ENCODE assay signal across 8 mouse cellular contexts in genomic region chr5:138262582-138263240, GRCm38 (mm10). TPM values are rescaled to one million over a fixed set of nuclear protein-coding genes. Genes with fewer than 3 reads are reported as not detected.
DNase-seq lines count a peak whose midpoint lies in the region; ATAC-seq lines count a peak whose summit lies in the region.

No protein-coding gene starts in this region.

- peak; percentile 91 for DNase-seq in heart, adult 11 months
- no peak for DNase-seq in heart, postnatal 36 days
- DNase-seq in 3T3-L1 (ENCODE audit: low read depth, low spot score): peak; percentile 39
- no peak for DNase-seq in urinary bladder, adult 2 months (ENCODE audit: low spot score)
- DNase-seq in ovary, postnatal 10 days (ENCODE audit: low spot score): no peak
- no peak for DNase-seq in layer of hippocampus, adult 18-20 months (ENCODE audit: low spot score in 2 of 2)

- WGBS in forebrain, embryonic 13.5 days: 71% methylated on average over 18 of the region's 18 CpGs
- 25% methylated on average over 18 of the region's 18 CpGs for WGBS in liver, embryonic 15.5 days (ENCODE audit: insufficient replicate concordance)

- ATAC-seq in forebrain, embryonic 13.5 days: no peak
- no peak for ATAC-seq in liver, embryonic 15.5 days (ENCODE audit: insufficient read depth)

- H3K27ac ChIP-seq in forebrain, embryonic 13.5 days: no peak overlapping the region
- peak overlapping the region; percentile 75 for H3K27ac ChIP-seq in liver, embryonic 15.5 days (replicated peaks)

- peak overlapping the region; percentile 97 for H3K4me2 ChIP-seq in forebrain, embryonic 13.5 days
- H3K4me2 ChIP-seq in liver, embryonic 15.5 days: peak overlapping the region; percentile 95

- peak overlapping the region; percentile 89 for H3K9ac ChIP-seq in forebrain, embryonic 13.5 days
- H3K9ac ChIP-seq in liver, embryonic 15.5 days: peak overlapping the region; percentile 84

- peaks cover 63% of the 10 kb centered on the region for H3K36me3 ChIP-seq in forebrain, embryonic 13.5 days (ENCODE audit: poor library complexity, severe bottlenecking)
- peaks cover 37% of the 10 kb centered on the region for H3K36me3 ChIP-seq in liver, embryonic 15.5 days (replicated peaks)

- H3K27me3 ChIP-seq in forebrain, embryonic 13.5 days: no peaks in the 10 kb centered on the region
- H3K27me3 ChIP-seq in liver, embryonic 15.5 days: no peaks in the 10 kb centered on the region

- intact Hi-C loops in heart, postnatal 36 days (cut with DNase I): no loop called here

- H3K4me3 ChIP-seq in forebrain, embryonic 13.5 days: peak overlapping the region; percentile 71
- peak overlapping the region; percentile 84 for H3K4me3 ChIP-seq in liver, embryonic 15.5 days (replicated peaks)

- peaks cover 27% of the 10 kb centered on the region for H3K4me1 ChIP-seq in forebrain, embryonic 13.5 days
- peaks cover 70% of the 10 kb centered on the region for H3K4me1 ChIP-seq in liver, embryonic 15.5 days (replicated peaks)

- H3K9me3 ChIP-seq in forebrain, embryonic 13.5 days (replicated peaks): no peaks in the 10 kb centered on the region
- no peaks in the 10 kb centered on the region for H3K9me3 ChIP-seq in liver, embryonic 15.5 days (replicated peaks)

RNA-seq across cellular contexts. Expression of gene BC037034, which starts 1.1 kb away (rescaled TPM):
- 1 to 10 TPM; 2.9 to 4.0 TPM for total RNA-seq in heart, postnatal 36 days (2021)
- 9.1 and 10.0 TPM in 2 replicates for polyA plus RNA-seq in forebrain, embryonic 13.5 days (2015; fragmentation: Nextera tagmentation; extraction: Ambion mirVana)
- polyA plus RNA-seq in liver, embryonic 15.5 days (2015; fragmentation: Nextera tagmentation; extraction: Ambion mirVana): 2.5 and 3.6 TPM in 2 replicates
- polyA plus RNA-seq in urinary bladder, adult 2 months (2012; rRNA removed): 33.8 and 42.4 TPM in 2 replicates
- total RNA-seq in layer of hippocampus, adult 18-20 months (2021): 10 to 100 TPM; 72.5 to 73.6 TPM

RNA-seq across cellular contexts. Expression of gene Lamtor4, which starts 7.4 kb away (rescaled TPM):
- total RNA-seq in heart, postnatal 36 days (2021): 10 to 100 TPM; 57.2 to 61.0 TPM
- 67.4 TPM in 2 replicates for polyA plus RNA-seq in forebrain, embryonic 13.5 days (2015; fragmentation: Nextera tagmentation; extraction: Ambion mirVana)
- 35.3 and 36.0 TPM in 2 replicates for polyA plus RNA-seq in liver, embryonic 15.5 days (2015; fragmentation: Nextera tagmentation; extraction: Ambion mirVana)
- 121 and 136 TPM in 2 replicates for polyA plus RNA-seq in urinary bladder, adult 2 months (2012; rRNA removed)
- total RNA-seq in layer of hippocampus, adult 18-20 months (2021): 10 to 100 TPM; 54.4 to 55.9 TPM

RNA-seq across cellular contexts. Expression of gene Gal3st4, which starts 9.9 kb away (rescaled TPM):
- total RNA-seq in heart, postnatal 36 days (2021): under 1 TPM; 0.19 to 0.31 TPM
- polyA plus RNA-seq in forebrain, embryonic 13.5 days (2015; fragmentation: Nextera tagmentation; extraction: Ambion mirVana): 1.6 and 2.8 TPM in 2 replicates
- polyA plus RNA-seq in liver, embryonic 15.5 days (2015; fragmentation: Nextera tagmentation; extraction: Ambion mirVana): 0.07 and 0.26 TPM in 2 replicates
- polyA plus RNA-seq in urinary bladder, adult 2 months (2012; rRNA removed): 1.7 and 2.1 TPM in 2 replicates
- 1 to 10 TPM; 3.6 to 4.1 TPM for total RNA-seq in layer of hippocampus, adult 18-20 months (2021)

RNA-seq across cellular contexts. Expression of gene Gm43720, which starts 17.0 kb away (rescaled TPM):
- not detected for total RNA-seq in heart, postnatal 36 days (2021)
- polyA plus RNA-seq in forebrain, embryonic 13.5 days (2015; fragmentation: Nextera tagmentation; extraction: Ambion mirVana): 0.09 and 0.18 TPM in 2 replicates
- polyA plus RNA-seq in liver, embryonic 15.5 days (2015; fragmentation: Nextera tagmentation; extraction: Ambion mirVana): not detected in 2 replicates
- polyA plus RNA-seq in urinary bladder, adult 2 months (2012; rRNA removed): 0.01 TPM in 1 of 2 replicates, not detected in the other
- total RNA-seq in layer of hippocampus, adult 18-20 months (2021): not detected

RNA-seq across cellular contexts. Expression of gene Gpc2, which starts 17.1 kb away (rescaled TPM):
- total RNA-seq in heart, postnatal 36 days (2021): under 1 TPM; 0.11 to 0.25 TPM
- polyA plus RNA-seq in forebrain, embryonic 13.5 days (2015; fragmentation: Nextera tagmentation; extraction: Ambion mirVana): 137 and 160 TPM in 2 replicates
- polyA plus RNA-seq in liver, embryonic 15.5 days (2015; fragmentation: Nextera tagmentation; extraction: Ambion mirVana): 0.45 and 0.62 TPM in 2 replicates
- polyA plus RNA-seq in urinary bladder, adult 2 months (2012; rRNA removed): 15.4 and 21.8 TPM in 2 replicates
- 1 to 10 TPM; 1.2 to 1.5 TPM for total RNA-seq in layer of hippocampus, adult 18-20 months (2021)

Comparison
In these comparisons a context has a peak if more than half of its experiments do, and no peak if none do; other contexts are left out.
1. DNase-seq: peak in heart, adult 11 months (single experiment) and 3T3-L1 (single experiment); none in heart, postnatal 36 days (0 of 2), urinary bladder, adult 2 months (single experiment), ovary, postnatal 10 days (single experiment) and layer of hippocampus, adult 18-20 months (0 of 2).